Mouse (Mus musculus): ENCODE data around the gene Kat5.

DNA sequence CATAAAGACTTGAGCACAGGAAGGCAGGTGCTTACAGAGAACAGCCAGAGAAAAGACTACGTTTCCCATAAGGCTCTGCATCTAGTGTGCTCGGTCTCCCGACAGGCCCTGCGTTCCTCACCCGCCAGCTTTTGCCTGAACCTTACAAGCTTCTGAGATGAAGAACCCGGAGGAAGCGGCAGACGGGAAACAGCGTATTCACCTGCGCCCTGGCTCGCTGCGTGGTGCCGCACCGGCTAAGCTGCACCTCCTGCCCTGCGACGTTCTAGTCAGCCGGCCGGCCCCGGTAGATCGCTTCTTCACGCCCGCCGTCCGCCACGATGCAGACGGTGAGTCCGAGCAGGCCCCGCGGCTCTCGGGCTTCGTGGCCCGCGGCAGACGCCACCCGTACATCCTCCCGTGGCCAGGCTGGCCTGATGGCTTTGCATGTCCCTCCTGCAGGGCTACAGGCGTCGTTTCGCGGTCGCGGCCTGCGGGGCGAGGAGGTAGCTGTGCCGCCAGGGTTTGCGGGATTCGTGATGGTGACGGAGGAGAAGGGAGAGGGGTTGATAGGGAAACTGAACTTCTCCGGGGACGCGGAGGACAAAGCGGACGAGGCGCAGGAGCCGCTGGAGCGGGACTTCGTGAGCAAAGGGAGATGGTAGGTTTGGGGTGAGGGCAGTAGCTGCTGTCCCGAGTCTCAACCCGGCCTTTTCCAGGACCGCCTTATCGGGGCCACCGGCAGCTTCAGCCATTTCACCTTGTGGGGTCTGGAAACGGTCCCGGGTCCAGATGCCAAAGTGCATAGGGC is 8.1 kb downstream of the Kat5 start, which contains the start of gene Rnaseh2c:
- no peak for TF ChIP-seq EP300 (IDR thresholded peaks at IDR 0.05)
- no peak for TF ChIP-seq CTCF (IDR thresholded peaks at IDR 0.05)

All from lung, postnatal 0 days (tissue).